15 mouse cellular contexts compared by ENCODE assay signal in the genomic region with DNA sequence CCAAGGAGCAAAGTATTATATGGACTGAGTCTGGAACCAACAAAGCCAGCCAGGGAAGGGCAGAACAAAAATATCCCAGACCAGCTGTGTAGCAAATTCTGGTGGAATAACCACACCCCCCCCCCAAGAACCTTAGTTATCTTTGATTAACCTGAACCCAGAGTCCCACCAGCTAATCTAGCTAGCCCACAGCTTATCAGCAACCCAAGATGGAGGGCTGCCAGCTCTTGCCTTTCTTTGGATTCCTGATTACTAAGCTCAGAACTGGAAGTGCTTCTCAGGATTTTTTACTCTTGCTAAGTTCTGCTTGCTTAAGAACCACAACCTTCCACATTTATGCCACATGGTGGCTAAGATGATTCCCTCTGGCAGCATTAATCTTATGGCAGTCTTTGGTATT. TPM values are rescaled to one million over a fixed set of nuclear protein-coding genes. Genes with fewer than 3 reads are reported as not detected.
A peak's percentile ranks its signal among the peaks of the same experiment; 100 is the strongest.
DNase-seq lines count a peak whose midpoint lies in the region; ATAC-seq and TF ChIP-seq lines count a peak whose summit lies in the region.
"Had no signal": no experiment of that assay in that cellular context is flagged by ENCODE, and none has a peak within 500 bp of the region (broad histone marks: within the 10 kb centered on the region; RNA-seq: fewer than 3 reads in every experiment).

No protein-coding gene starts in this region.

- no peak overlapping the region for H3K4me2 ChIP-seq in heart, embryonic 15.5 days
- H3K4me2 ChIP-seq in liver, postnatal 0 days (ENCODE audit: low read depth, low read length): no peak overlapping the region
- H3K4me2 ChIP-seq: limb, embryonic 15.5 days had no signal

- no peak for ATAC-seq in heart, embryonic 15.5 days (replicated peaks; ENCODE audit: insufficient number of reproducible peaks, insufficient read depth, low FRiP score, low read depth)
- no peak for ATAC-seq in liver, postnatal 0 days
- ATAC-seq: forebrain, embryonic 16.5 days had no signal

- H3K79me2 ChIP-seq in MEL (ENCODE audit: control insufficient read depth, insufficient read depth, low read length, poor library complexity): no peaks in the 10 kb centered on the region

- TF ChIP-seq RAD21 in MEL (IDR thresholded peaks at IDR 0.05; ENCODE audit: low read depth, low read length): no peak

- peak overlapping the region; percentile 22; the same call in 1 of the 2 replicates for H3K27ac ChIP-seq in heart, embryonic 15.5 days
- H3K27ac ChIP-seq in MEL (ENCODE audit: control insufficient read depth, low read depth, low read length): no peak overlapping the region
- H3K27ac ChIP-seq in liver, postnatal 0 days (ENCODE audit: low read depth): no peak overlapping the region
- H3K27ac ChIP-seq: limb, embryonic 15.5 days had no signal

- H3K4me1 ChIP-seq in heart, embryonic 15.5 days (replicated peaks): peaks cover 12% of the 10 kb centered on the region
- peaks cover 5% of the 10 kb centered on the region in 2 experiments; a peak in 3 of 4 replicates for H3K4me1 ChIP-seq in MEL (ENCODE audit: control insufficient read depth in 1 of 2, insufficient read depth in 2 of 2, low read length in 2 of 2)
- no peaks in the 10 kb centered on the region for H3K4me1 ChIP-seq in liver, postnatal 0 days (ENCODE audit: insufficient read depth)
- H3K4me1 ChIP-seq: limb, embryonic 15.5 days had no signal

- no peak overlapping the region for H3K4me3 ChIP-seq in heart, embryonic 15.5 days
- no peak overlapping the region for H3K4me3 ChIP-seq in MEL (ENCODE audit: control insufficient read depth in 1 of 2, insufficient read depth in 1 of 2, low read depth in 2 of 2, low read length in 2 of 2)
- H3K4me3 ChIP-seq in liver, postnatal 0 days (ENCODE audit: low read depth, low read length): no peak overlapping the region
- H3K4me3 ChIP-seq: limb, embryonic 15.5 days had no signal

- no peak for DNase-seq in heart, postnatal 10 days
- peak; percentile 70 for DNase-seq in MEL (ENCODE audit: low read depth, low spot score)
- peak; percentile 41 for DNase-seq in heart, postnatal 4 days
- DNase-seq in liver, postnatal 0 days: no peak
- no peak for DNase-seq in thymus, postnatal 36 days
- no peak for DNase-seq in cerebellum, adult 9-10 months
- DNase-seq in lung, postnatal 25 days (ENCODE audit: low spot score): no peak
- DNase-seq: B cell, adult 2 months; cerebellum, adult 11-12 months; kidney, adult 8-10 months; kidney, postnatal 4 days; lung, postnatal 10 days had no signal

- H3K27me3 ChIP-seq in heart, embryonic 15.5 days: no peaks in the 10 kb centered on the region
- H3K27me3 ChIP-seq in MEL (ENCODE audit: control insufficient read depth in 1 of 2, insufficient read depth in 2 of 2, low read length in 2 of 2): no peaks in the 10 kb centered on the region
- H3K27me3 ChIP-seq in liver, postnatal 0 days (ENCODE audit: insufficient read depth, low read length): no peaks in the 10 kb centered on the region
- H3K27me3 ChIP-seq: limb, embryonic 15.5 days had no signal

- peaks cover 36% of the 10 kb centered on the region; the same call in 1 of the 2 replicates for H3K36me3 ChIP-seq in heart, embryonic 15.5 days
- peaks cover 0 to 13% of the 10 kb centered on the region in 2 experiments; a peak in 2 of 4 replicates for H3K36me3 ChIP-seq in MEL (ENCODE audit: control insufficient read depth in 1 of 2, insufficient read depth in 2 of 2, low read length in 2 of 2)
- H3K36me3 ChIP-seq in liver, postnatal 0 days (replicated peaks; ENCODE audit: insufficient read depth, low read length): peaks cover 35% of the 10 kb centered on the region

- TF ChIP-seq CTCF in MEL (IDR thresholded peaks at IDR 0.05 in 2 of 3, conservative IDR thresholded peaks at IDR 0.05 in 1 of 3; ENCODE audit: control insufficient read depth in 1 of 3, insufficient read depth in 1 of 3, low read depth in 2 of 3, low read length in 3 of 3, poor library complexity in 1 of 3, severe bottlenecking in 1 of 3): no peak
- no peak for TF ChIP-seq CTCF in liver, postnatal 0 days (IDR thresholded peaks at IDR 0.05; ENCODE audit: low read depth)

- intact Hi-C loops in heart, postnatal 10 days (cut with DNase I): no loop called here

- no peak for TF ChIP-seq POLR2A in MEL (IDR thresholded peaks at IDR 0.05; ENCODE audit: control insufficient read depth in 1 of 2, insufficient read depth in 1 of 2, low read depth in 1 of 2, low read length in 2 of 2, poor library complexity in 1 of 2)

- peak; percentile 80 to 81 for TF ChIP-seq EP300 in MEL (IDR thresholded peaks at IDR 0.05; ENCODE audit: low read depth in 1 of 2, low read length in 2 of 2)
- TF ChIP-seq EP300 in liver, postnatal 0 days (IDR thresholded peaks at IDR 0.05; ENCODE audit: low read depth): peak; percentile 62

- H3K9me3 ChIP-seq in heart, embryonic 15.5 days (replicated peaks): no peaks in the 10 kb centered on the region
- H3K9me3 ChIP-seq in MEL (replicated peaks; ENCODE audit: insufficient read depth, low read length): no peaks in the 10 kb centered on the region
- no peaks in the 10 kb centered on the region for H3K9me3 ChIP-seq in liver, postnatal 0 days (ENCODE audit: low read length)
- H3K9me3 ChIP-seq: limb, embryonic 15.5 days had no signal

- H3K9ac ChIP-seq in heart, embryonic 15.5 days: no peak overlapping the region
- H3K9ac ChIP-seq in MEL (ENCODE audit: control insufficient read depth, low read depth, low read length, poor library complexity, severe bottlenecking): no peak overlapping the region
- no peak overlapping the region for H3K9ac ChIP-seq in liver, postnatal 0 days (replicated peaks)
- H3K9ac ChIP-seq: limb, embryonic 15.5 days had no signal

TF ChIP-seq in MEL, 35 proteins besides CTCF, POLR2A, EP300 and RAD21 (continues in another document):
- TF ChIP-seq BHLHE40 (IDR thresholded peaks at IDR 0.05; ENCODE audit: borderline replicate concordance, low read depth, low read length): peak; percentile 36; the same call in 1 of the 2 replicates
- TF ChIP-seq JUND (IDR thresholded peaks at IDR 0.05; ENCODE audit: low read depth, low read length): no peak
- TF ChIP-seq MXI1 (IDR thresholded peaks at IDR 0.05; ENCODE audit: low read depth, low read length): no peak; the same call in 1 of the 2 replicates
- no peak for TF ChIP-seq MAX (IDR thresholded peaks at IDR 0.05; ENCODE audit: low read length)
- TF ChIP-seq MAZ (IDR thresholded peaks at IDR 0.05; ENCODE audit: low read depth, low read length): peak; percentile 58; the same call in 1 of the 2 replicates
- TF ChIP-seq KAT2A (conservative IDR thresholded peaks at IDR 0.05; ENCODE audit: low read depth, low read length): 0 out of 2 replicates have a peak, but pooled peaks have one; percentile 27
- no peak for TF ChIP-seq USF2 (IDR thresholded peaks at IDR 0.05; ENCODE audit: borderline replicate concordance in 1 of 2, insufficient read depth in 1 of 2, low read depth in 1 of 2, low read length in 2 of 2)
- peak; percentile 20; the same call in 1 of the 2 replicates for TF ChIP-seq SMC3 (IDR thresholded peaks at IDR 0.05; ENCODE audit: low read depth, low read length)
- no peak for TF ChIP-seq MEF2A (IDR thresholded peaks at IDR 0.05; ENCODE audit: extremely low read depth, insufficient replicate concordance, low read depth, low read length, poor library complexity, severe bottlenecking)
- TF ChIP-seq NELFE (IDR thresholded peaks at IDR 0.05; ENCODE audit: low read depth, low read length): no peak
- TF ChIP-seq ETS1 (IDR thresholded peaks at IDR 0.05; ENCODE audit: low read depth, low read length): peak; percentile 69
- TF ChIP-seq HCFC1 (IDR thresholded peaks at IDR 0.05; ENCODE audit: low read depth, low read length): 0 out of 2 replicates have a peak, but pooled peaks have one; percentile 27
- no peak for TF ChIP-seq ZNF384 (IDR thresholded peaks at IDR 0.05; ENCODE audit: low read depth, low read length)
- TF ChIP-seq UBTF (IDR thresholded peaks at IDR 0.05; ENCODE audit: borderline replicate concordance, insufficient read depth, low read depth, low read length): no peak
- no peak for TF ChIP-seq ZMIZ1 (IDR thresholded peaks at IDR 0.05; ENCODE audit: low read depth, low read length)
- TF ChIP-seq USF1 (IDR thresholded peaks at IDR 0.05; ENCODE audit: low read depth, low read length): no peak
- TF ChIP-seq RCOR1 (IDR thresholded peaks at IDR 0.05; ENCODE audit: low read depth, low read length): peak; percentile 97
- no peak for TF ChIP-seq TBP (IDR thresholded peaks at IDR 0.05; ENCODE audit: low read depth, low read length)
- TF ChIP-seq E2F4 (IDR thresholded peaks at IDR 0.05; ENCODE audit: borderline replicate concordance, low read depth, low read length): no peak
- no peak for TF ChIP-seq POLR2AphosphoS5 (IDR thresholded peaks at IDR 0.05; ENCODE audit: borderline replicate concordance, low read depth, low read length)
- TF ChIP-seq GATA1 (IDR thresholded peaks at IDR 0.05; ENCODE audit: low read depth, low read length): peak; percentile 89
- TF ChIP-seq ZC3H11A (IDR thresholded peaks at IDR 0.05; ENCODE audit: low read depth, low read length): 0 out of 2 replicates have a peak, but pooled peaks have one; percentile 13
- no peak for TF ChIP-seq ZKSCAN1 (IDR thresholded peaks at IDR 0.05; ENCODE audit: low read depth, low read length)
- 0 out of 2 replicates have a peak, but pooled peaks have one; percentile 23 for TF ChIP-seq ELF1 (IDR thresholded peaks at IDR 0.05; ENCODE audit: low read depth, low read length)
- TF ChIP-seq NRF1 (IDR thresholded peaks at IDR 0.05; ENCODE audit: insufficient read depth, low read depth, low read length, poor library complexity, severe bottlenecking): no peak
- TF ChIP-seq MYC (IDR thresholded peaks at IDR 0.05; ENCODE audit: low read depth, low read length): no peak

RNA-seq across cellular contexts. Expression of gene Bbs4, which starts 29.0 kb away (rescaled TPM):
- polyA plus RNA-seq in heart, embryonic 15.5 days (2015; fragmentation: Nextera tagmentation; extraction: Ambion mirVana): 7.6 and 8.1 TPM in 2 replicates
- 1 to 10 TPM; 2.8 to 3.5 TPM for total RNA-seq in heart, postnatal 10 days (2021)
- 4.0 and 5.1 TPM in 2 replicates for total RNA-seq in MEL (2012; rRNA removed)
- polyA plus RNA-seq in MEL (2012; ENCODE audit: insufficient read depth in 1 of 2, insufficient read length in 2 of 2, low read depth in 1 of 2, low replicate concordance in 2 of 2, missing spikeins in 1 of 2): 1 to 10 TPM in 1 of 2 experiments, not detected in 1; 5.6 TPM
- 1 to 10 TPM; 3.2 to 4.2 TPM for total RNA-seq in heart, postnatal 4 days (2021)
- 1.8 and 2.4 TPM in 2 replicates for polyA plus RNA-seq in liver, postnatal 0 days (2015; fragmentation: Nextera tagmentation; extraction: Ambion mirVana)

RNA-seq across cellular contexts. Expression of gene Adpgk, which starts 33.0 kb away (rescaled TPM):
- 17.8 and 24.3 TPM in 2 replicates for polyA plus RNA-seq in heart, embryonic 15.5 days (2015; fragmentation: Nextera tagmentation; extraction: Ambion mirVana)
- 10 to 100 TPM; 11.3 to 12.6 TPM for total RNA-seq in heart, postnatal 10 days (2021)
- total RNA-seq in MEL (2012; rRNA removed): 19.4 and 26.2 TPM in 2 replicates
- polyA plus RNA-seq in MEL (2012; ENCODE audit: insufficient read depth in 1 of 2, insufficient read length in 2 of 2, low read depth in 1 of 2, low replicate concordance in 2 of 2, missing spikeins in 1 of 2): 10 to 100 TPM in 1 of 2 experiments, not detected in 1; 29.8 TPM
- total RNA-seq in heart, postnatal 4 days (2021): 10 to 100 TPM; 13.0 to 13.6 TPM
- polyA plus RNA-seq in liver, postnatal 0 days (2015; fragmentation: Nextera tagmentation; extraction: Ambion mirVana): 24.1 and 24.6 TPM in 2 replicates

Comparison
In these comparisons a context has a peak if more than half of its experiments do, and no peak if none do; other contexts are left out.
1. DNase-seq: peak in MEL (single experiment) and heart, postnatal 4 days (single experiment); none in heart, postnatal 10 days (0 of 2), liver, postnatal 0 days (single experiment), thymus, postnatal 36 days (0 of 2), cerebellum, adult 9-10 months (single experiment) and lung, postnatal 25 days (single experiment).